Mouse (Mus musculus) heart, postnatal 36 days (tissue): ENCODE results near the gene Syne3. TPM values are rescaled to one million over a fixed set of nuclear protein-coding genes. Genes with fewer than 3 reads are reported as not detected.

Experiments
- DNase-seq, 2 experiments: peaks; one replicate each; pipeline ENCODE4 v3.0.0; 2021 to 2022
- intact Hi-C: fragments of 180-260 bp; cut with DNase I; formaldehyde crosslinking; loops from one replicate; pipeline ENCODE4 v1.15.1; 2025
- total RNA-seq, 2 experiments: library from RNA; stranded (reverse); gene quantifications; 2 replicates each; pipeline ENCODE4 v1.2.3; 2021

Gene Syne3
- total RNA-seq, 2 experiments from 2014 or later = 7.2 to 7.8 TPM

DNA sequence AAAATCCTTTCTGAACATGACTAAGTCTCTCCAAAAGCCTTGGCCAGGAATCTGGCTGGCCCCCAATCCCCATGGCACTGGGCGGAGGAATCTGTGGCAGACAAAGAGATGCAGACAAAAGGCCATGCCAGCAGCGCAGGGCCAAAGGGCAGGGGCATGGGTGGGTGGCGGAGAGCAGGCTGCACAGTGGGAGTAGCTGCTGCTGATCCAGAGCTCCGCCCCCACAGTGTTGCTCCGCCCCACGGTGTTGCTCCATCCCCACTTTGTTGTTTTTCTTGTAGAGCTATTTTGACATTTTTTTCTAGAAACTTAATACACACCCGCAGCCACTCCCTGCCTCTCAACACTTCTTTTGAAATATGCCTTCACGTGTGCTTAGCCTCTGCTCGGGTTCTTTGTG is 31.2 kb downstream of the Syne3 start:
- peak; percentile 67 to 68 for DNase-seq
- intact Hi-C loops = no loop called here

DNA sequence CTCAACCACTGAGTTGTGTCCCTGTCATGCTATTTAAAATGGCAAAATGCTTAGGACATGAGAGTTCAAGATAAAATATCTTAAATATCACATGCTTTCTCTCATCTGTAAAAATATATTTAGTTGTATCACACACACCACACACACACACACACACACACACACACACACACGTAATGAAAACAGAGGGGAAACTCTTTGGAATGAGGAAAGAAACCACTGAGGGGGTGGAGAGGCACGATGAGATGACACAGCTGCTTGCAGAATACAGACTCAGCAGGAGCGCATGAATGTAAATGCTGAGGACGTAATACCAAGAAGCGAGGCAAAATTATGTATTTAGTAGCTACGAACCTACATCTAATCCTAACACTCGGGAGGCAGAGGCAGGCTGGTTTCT is 32.7 kb downstream of the Syne3 start:
- no peak for DNase-seq
- intact Hi-C loops = no loop called here

DNA sequence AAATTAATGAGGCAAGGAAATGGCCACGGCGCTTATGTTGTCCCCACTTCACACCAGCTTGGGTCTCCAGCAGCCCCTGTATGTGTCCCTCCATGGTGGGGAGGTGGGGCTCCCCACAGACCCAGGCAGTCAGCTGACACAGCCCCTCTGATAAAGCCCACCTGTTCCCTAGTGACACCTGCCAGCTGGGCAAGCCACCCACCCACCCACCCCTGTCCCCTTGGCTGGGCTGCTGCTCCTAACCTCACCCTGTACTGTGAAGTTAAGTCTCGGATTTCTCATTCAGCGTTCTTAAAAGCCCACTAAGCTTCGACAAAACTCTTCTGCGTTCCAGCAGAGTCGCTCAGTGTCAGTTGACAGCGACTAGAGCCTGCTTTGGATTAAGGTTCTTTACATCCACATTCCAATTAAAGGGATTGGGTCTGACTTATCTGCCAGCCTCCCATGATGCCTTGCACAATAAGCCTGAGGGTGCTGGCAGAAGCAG is 33.2 kb downstream of the Syne3 start:
- intact Hi-C loops = no loop called here

DNA sequence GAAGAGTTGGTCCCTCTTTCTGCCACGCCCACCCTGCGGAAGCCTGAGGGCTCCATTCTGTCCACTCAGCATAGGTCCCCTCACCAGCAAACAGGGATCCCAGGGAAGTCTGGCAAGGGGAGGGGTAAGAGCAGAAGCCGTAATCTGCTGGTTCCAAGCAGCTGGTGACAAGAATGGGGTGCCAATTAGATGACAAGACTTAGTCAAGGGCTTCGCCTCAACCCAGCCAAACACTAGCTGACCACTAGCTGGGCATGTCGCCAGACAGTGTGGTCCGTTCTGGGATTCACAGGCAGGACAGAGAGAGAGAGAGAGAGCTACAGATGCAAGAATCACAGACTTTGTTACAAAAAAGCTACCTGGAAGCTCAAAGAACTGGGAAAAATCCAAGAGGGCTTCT is 36.7 kb downstream of the Syne3 start:
- DNase-seq = no peak

More for the DNA sequence above, 33.2 kb downstream of the Syne3 start:
- DNase-seq = no peak

DNA sequence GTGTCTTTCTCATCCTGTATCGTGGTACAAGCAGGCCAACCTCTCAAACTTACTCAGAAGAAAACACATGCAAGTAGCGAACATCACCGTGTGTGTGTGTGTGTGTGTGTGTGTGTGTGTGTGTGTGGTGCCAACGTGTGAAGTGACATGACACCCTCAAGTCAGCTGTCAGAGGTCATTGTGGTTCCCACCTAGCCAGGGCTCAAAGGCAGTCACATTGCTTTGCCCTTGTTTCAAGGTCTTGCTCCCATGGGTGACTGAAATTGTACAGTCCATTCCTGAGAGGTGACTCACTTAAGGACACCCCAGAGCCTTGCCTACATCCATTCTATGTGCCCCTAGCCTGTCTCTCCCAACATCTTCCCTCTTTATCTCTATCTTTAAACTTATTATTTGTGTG is 40.0 kb downstream of the Syne3 start:
- intact Hi-C loops = no loop called here
- DNase-seq = no peak

More for the DNA sequence above, 36.7 kb downstream of the Syne3 start:
- intact Hi-C loops = no loop called here

DNA sequence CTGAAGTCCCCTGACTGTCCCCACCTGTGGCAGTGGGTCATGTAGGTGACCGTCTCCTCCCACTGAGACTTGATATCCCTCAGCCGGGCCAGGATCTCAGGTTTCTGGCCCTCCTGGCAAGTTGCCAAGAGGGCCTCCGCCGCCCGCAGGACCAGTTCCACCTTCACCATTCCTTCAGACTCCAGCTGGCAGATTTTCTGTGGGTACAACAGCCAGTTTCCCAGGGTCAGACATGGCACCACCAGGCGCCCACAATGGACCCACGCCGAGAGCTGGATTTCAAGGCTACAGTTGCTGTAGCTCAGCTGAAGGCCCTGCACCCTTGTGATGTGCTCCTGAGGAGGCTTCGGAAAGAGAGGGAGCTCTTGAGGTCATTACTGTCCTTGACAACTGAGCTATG is 40.4 kb downstream of the Syne3 start:
- no peak for DNase-seq
- intact Hi-C loops = no loop called here

DNA sequence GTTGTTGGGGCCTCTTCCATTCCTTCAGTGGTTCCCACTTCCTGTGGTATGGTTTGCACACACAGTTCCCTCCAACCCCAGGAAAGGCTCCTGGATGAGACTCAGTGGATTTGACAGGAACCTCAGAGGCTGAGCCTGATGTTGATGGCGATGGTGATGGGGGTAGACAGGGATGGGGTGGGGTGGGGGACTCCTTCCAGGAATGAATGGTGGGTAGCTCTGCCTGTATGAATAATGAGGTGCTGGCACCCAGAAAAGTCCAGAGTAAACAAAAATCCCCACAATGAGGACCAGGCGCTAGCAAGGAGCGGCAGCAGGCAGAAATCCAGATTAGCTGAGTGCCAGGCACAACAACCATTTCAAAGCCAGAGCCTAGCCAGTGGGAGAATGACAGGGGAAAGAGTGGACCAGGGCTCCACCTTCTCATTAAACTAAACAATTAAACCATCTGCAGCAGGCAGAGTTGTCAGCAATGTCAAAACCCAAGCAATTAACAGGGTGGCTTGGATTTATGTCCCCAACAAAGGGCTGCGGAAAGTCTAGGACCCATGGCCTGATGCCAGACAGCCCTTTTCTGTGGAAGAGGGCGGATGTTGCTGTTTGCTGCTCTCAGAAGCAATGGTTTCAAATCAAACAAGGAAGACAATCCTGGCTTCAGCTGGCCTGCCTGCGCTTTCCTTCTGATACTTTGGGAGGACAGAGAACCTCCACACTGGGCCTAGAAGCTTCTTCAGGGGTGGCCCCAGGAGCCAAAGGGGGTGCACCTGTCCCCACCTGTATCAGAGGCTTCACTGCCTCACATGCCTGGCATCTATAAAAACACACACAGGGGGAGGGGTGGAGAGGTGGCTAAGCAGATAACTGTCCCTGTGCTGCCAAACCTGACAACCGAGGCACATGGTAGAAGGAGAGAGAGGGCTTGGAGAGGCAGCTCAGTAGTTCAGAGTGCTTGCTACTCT is 44.4 kb downstream of the Syne3 start:
- intact Hi-C loops = no loop called here
- no peak for DNase-seq

DNA sequence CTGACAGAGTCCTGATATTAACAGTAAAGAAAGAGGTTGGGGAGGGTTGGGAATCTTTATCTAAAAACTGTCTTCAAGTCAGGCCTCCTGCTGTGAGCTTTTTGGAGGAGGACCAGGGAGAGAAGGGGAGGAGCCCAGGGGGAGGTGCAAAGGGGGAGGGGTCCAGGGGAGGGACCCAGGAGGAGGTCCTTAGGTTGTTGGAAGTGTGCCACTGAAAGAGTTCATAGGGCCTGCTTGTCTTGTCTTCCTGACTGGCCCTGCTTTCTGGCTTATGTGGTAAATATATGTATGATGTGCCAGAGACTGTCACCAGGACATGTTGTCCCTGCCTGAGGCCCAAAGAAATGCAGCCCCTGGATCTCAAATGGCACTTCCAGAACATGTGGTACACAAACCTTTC is 49.2 kb downstream of the Syne3 start:
- DNase-seq = no peak
- intact Hi-C loops = no loop called here

DNA sequence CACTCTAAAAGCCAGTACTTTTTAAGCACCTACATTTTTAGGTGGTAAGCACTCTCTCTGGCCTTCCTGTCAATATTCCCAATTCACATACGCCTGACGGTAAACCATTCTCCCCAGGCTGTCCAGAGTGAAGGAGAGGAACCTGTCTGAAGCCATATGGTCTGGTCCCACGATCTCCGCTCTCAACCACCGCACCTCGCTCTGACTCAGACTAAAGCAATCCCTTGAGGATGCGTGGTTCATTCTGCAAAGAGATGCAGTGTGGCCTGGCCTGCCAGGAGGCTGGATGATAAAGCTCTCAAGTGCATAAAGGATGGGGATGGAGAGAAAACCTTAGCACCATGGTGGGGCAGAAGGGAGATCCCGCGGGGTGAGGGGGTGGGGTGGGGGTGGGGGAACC is 49.6 kb downstream of the Syne3 start:
- intact Hi-C loops = no loop called here
- DNase-seq = no peak

DNA sequence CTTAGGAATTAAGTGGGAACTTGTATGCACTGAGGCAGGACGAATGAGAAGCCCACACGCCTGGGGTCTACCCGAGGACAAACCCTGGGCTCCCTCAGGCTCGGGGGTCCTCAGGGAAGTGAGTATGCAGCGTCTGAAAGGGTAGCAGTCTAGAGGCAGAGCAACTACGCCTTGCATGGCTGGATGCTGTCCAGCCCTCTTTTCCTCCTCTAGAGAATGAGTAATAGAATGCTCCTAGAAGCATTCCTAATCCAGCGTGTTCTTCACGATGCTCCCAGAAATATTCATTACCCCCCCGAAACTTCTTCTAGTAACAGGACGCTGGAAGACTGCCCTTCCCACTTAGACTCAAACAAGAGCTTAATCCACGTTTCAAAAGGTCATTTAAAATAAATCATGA is 51.3 kb downstream of the Syne3 start:
- DNase-seq = no peak
- intact Hi-C loops = no loop called here

DNA sequence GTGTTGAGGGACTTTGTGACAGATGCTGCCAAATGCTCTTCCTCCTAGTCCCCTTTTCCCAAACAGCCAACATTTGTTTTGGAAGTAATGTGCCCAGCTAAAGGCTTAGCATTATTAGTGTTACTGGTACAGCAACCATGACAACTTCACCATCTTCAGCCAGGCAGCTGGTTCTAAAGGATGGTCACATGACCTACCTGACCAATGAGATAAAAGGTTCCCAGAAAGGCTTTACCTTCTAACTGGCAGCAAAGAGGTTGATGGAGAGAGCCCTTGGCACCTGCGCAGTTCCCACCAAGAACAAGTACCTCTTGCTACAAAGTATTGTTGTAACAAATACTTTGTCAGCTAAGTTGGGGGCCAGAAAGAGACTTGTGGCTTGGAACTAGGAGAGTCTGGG is 52.4 kb downstream of the Syne3 start:
- intact Hi-C loops = no loop called here

DNA sequence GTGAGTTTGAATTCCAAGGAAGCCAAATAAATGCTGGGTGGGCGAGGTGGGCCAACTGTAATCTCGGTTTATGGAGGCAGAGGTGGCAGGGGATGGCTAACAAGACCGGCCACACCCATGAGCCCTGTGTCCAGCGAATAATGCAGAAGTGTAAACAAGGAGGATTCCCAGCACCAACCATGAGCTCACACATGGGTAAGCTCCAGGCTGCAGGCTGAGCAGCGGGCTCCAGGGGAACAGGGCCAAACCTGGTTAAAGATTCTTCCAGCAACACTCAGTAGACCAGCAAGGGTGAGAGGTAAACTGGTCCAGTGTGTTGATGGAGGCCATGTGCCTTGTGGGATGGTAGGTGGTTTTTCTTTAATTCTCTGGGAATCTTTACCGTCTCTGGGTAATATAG is 53.2 kb downstream of the Syne3 start:
- intact Hi-C loops = no loop called here
- DNase-seq = no peak

More for the DNA sequence above, 52.4 kb downstream of the Syne3 start:
- no peak for DNase-seq

DNA sequence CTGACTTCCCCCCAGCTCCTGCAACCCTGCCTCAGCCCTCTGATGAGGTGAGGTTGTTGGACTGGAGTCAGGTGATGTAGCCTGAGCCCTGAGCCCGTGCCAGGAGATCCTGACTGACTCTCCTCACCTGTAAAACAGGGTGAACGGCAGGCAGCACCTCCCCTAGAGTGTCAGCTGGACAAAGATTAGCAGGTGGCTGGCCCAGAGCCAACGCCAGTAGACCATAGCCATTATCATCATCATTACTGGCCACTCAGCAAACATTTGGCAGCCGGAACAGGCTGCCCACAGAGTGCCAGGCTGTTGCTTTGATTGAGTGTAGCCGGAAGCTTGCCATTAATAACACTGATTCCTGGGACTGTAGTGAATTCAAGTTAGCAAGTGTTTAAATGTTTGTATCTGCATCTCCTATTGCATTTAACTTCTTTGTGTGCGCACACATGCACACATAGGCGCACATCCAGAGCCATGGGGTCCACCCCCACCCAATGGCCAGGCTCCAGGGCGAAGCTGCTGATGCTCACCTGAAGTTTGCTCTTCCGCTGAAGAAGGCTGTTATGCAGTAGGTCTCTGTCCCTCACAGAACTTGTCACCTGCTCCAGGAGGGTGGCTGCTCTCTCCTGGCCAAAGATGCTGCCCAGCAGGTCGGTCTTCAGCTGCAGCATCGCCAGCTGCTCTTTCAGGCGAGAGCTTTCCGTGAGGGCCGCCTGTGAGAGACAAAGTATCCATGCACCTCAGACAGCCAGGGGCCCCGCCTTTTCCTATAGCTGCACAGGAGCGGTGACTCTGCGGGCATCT is 54.4 kb downstream of the Syne3 start:
- no peak for DNase-seq
- intact Hi-C loops = no loop called here

DNA sequence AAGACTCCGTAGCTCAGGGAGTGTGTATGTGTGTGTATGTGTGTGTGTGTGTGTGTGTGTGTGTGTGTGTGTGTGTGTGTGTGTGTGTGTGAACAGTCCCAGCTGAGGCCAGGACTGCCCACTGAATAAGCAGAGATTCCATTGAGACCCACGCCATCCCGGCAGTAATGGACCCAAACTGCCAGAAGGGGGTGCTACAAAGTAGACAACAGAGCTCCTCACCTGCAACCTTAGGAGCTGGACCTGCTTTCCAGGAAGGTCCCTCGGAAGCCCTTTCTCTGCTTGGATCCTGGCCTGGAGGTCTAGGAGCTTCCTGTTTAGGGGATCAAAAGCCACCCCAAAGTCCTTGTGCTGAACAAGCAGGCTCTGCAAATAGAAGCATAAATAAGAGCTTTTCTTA is 55.7 kb downstream of the Syne3 start:
- intact Hi-C loops = loop anchor here (5.0 kb wide), 3 partner anchors 33 to 473 kb away; no protein-coding TSS in a partner anchor
- peak; percentile 54 to 70 for DNase-seq

DNA sequence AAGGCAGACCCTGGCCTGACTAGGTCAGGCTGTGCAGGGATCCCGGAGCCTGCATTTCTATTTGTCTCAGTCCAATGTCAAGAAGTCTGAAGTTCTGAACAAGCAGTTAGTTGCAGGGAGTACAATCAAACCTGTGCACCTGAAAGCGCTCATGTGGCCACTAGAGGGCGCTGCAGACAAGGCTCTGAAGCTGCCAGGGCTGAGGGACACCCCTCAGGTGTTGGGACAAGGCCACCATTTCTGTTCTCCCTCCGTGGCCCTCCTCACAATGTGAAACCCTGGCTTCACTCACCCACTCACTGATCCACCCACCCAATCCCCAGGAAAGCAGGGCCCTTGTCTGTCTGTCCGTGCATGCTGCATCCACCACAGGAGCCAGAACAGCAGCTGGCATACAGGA is 57.2 kb downstream of the Syne3 start:
- intact Hi-C loops = loop anchor here (1.0 to 5.0 kb wide), 4 partner anchors 35 to 475 kb away; no protein-coding TSS in a partner anchor
- DNase-seq = peak; percentile 75 to 86

DNA sequence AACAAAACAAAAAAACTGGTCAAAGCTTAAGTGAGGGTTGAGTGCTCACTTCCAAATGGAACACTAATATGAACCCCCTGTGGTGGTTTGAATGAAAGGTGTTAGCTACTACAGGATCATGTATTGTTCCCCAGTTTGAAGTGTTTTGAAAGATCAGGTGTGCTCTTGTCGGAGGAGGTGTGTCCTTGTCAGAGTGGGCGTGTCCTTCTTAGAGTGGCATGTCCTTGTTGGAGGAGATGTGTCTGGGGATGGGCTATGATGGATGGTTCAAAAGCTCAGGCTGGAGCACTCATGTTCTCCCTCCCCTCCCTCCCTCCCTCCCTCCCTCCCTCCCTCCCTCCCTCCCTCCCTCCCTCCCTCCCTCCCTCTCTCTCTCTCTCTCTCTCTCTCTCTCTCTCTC is 61.7 kb downstream of the Syne3 start:
- DNase-seq = no peak
- intact Hi-C loops = no loop called here

DNA sequence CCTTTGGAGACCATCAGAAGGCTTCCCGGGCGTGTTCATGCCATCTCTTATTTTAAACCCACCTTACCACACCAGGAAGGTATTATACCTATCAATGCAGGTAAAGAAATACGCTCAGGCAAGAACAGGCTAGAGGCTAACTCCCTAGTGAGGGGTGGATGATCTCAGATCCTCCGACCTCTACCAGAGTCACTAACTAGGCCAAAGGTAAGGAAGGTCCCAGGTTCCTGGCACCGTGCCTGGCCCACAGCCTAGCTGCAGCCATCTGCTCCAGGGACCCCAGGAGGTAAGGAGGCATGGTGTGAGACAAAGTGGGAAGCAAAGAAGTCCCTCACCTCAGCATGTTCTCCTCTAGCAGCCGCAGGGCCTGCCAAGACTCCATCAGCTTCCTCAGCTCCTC is 63.4 kb downstream of the Syne3 start:
- intact Hi-C loops = no loop called here
- DNase-seq = no peak

DNA sequence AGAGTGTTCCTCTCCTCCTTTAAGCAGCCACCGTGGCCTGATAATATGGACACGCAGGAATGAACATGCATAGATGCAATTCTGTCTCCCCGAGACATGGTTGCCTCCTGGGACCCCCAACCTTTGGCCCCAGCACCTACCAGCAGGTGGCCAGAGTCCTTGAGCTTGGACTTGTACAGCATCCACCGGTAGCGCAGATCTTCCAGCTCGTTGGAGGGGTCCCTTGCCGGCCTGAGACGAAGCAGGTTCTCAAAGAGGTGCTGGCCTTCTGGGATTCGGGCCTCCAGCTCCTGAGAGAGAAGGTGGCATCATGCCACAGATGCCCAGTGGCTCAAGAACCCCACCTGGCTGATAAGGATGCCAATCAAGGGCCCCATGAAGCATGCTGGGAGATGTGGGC is 69.1 kb downstream of the Syne3 start:
- no peak for DNase-seq
- intact Hi-C loops = no loop called here

DNA sequence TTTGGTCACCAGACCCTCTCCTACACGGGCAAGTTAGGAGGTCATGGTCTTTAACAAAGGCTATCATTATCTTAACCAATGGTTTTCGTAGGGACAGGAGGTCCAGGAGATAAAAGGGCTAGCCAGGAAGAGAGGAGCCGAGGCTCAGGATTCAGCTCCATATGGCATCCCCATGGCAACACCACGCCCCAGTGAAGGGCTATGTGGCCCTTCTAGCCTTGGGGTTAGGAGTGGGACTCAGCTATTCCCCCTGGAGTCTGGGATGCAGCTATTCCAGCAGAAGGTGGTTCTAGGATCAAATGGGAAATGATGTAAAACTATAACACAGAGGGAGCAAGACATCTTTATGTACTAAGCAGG is 69.6 kb downstream of the Syne3 start:
- DNase-seq = no peak
- intact Hi-C loops = no loop called here

DNA sequence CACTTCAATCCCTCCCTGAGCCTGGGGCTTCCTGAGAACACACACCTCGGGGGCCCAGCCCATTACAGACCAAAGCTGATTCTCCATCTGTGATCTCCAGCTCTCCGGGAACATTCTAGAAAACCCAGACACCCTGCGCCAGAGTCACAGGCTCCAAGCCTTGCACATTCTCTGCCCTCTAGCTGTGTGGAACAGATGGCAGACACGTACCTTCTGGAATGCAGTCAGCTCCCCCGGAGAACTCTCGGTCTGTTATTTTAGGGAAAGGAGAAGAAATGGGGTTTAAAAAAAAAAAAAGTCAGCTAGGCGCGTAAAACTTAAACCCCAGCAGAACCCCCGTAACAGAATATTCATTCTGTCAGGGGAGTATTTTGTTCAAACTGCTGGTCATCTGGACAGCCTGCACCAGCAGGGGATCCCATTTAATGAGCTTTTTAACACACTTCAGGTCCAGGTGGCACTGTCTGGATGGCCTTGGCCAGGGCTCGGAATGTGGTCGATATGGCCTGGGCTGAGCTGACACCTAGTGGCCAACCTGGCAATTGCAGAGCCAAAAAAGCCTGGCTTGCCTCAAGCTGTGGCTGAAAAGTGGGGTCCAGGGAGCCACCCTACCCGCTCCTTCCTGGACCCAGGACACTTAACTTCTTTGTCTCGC is 70.1 kb downstream of the Syne3 start:
- intact Hi-C loops = loop anchor here (1.0 to 5.0 kb wide), 5 partner anchors 97 to 499 kb away; no protein-coding TSS in a partner anchor
- DNase-seq = peak; percentile 76 to 85

DNA sequence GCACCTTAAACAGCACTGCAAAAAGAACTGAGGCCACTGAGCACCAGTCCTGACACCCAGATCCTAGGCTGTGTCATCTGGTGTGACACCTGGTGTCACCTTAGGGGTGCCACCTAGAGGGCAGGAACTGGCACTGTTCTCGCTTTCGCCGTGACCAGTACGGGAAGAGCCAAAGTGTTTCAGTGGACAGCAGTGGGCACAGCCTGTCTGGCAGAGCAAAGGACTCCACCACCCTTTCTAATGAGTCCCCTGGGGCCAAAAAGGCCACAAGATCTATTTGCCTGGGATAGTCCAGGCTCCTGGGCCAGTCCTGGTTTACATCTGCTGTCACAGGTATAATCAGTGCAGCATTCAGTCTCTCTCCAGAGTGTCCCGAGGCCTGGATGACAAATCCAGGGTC is 70.7 kb downstream of the Syne3 start:
- intact Hi-C loops = loop anchor here (1.0 to 5.0 kb wide), 5 partner anchors 97 to 498 kb away; no protein-coding TSS in a partner anchor
- no peak for DNase-seq
